Mouse (Mus musculus) bone marrow macrophage, adult 2 months (primary cell): ENCODE measurements around the gene Rufy1.

ENCODE experiments used
- CTCF ChIP-seq: IDR thresholded peaks from 2 replicates; pipeline ENCODE4 v1.5.1; 2012; ENCODE audit warnings: low read depth, mild to moderate bottlenecking, low read length, moderate library complexity
- POLR2A ChIP-seq: IDR thresholded peaks from 2 replicates; pipeline ENCODE4 v1.6.1; 2012; ENCODE audit warnings: mild to moderate bottlenecking, low read depth, low read length, borderline replicate concordance

DNA sequence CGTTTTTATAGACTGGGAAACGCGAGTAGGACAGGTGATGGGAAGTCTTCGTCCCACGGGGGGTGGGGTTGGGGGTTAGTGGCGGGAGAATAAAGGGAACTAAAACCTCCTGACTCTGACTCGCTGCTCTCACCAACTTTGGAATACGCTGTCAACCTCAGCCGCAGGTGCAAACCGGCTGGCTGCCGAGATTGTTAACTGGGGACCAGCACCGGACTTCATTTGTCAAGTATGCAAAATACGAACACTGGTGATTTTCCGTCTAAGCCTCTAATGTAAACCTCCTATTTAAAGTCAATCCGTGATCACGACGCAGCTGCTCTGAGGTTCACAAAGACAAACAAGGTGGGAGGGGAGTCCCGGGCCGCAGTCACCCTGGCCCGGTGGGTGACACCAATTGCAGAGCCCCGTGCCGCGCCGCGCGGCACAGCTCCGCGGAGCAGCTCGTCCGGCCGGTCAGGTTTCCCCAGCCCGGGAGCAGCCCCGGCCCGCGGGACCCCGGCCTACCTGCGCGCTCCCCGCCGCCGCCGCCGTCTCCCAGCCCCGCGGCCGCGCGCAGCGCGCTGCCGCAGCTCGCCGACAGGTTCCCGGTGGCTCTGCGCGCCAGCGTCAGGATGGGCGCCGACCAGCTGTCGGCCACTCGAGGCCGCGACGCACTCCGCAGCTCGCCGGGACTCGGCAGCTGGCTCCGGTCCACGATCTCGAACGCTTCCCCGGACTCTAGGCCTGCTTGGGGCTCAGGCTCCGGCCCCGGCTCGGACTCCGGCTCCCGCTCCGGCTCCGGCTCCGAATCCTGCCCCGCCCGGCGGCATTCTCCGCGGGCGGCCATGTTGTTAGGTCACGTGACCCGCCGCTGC is at the start of gene Rufy1:
- no peak for TF ChIP-seq POLR2A
- TF ChIP-seq CTCF: no peak
